Mouse (Mus musculus): ENCODE results near the gene Hcrtr1.

- TF ChIP-seq CTCF (IDR thresholded peaks at IDR 0.05; ENCODE audit: insufficient read depth, low read depth, low read length) (no peak), POLR2A (IDR thresholded peaks at IDR 0.05; ENCODE audit: insufficient read depth, low read depth, low read length) (no peak)
Observed at GRCm38 (mm10) chr4:130177536-130177935, 38.4 kb upstream of the Hcrtr1 start.
